Mouse (Mus musculus): ENCODE measurements around the gene Fam72a. TPM values are rescaled to one million over a fixed set of nuclear protein-coding genes. Genes with fewer than 3 reads are reported as not detected.

Gene Fam72a
- polyA plus RNA-seq, 1 experiment from 2014 or later, result 2.7 TPM

DNA sequence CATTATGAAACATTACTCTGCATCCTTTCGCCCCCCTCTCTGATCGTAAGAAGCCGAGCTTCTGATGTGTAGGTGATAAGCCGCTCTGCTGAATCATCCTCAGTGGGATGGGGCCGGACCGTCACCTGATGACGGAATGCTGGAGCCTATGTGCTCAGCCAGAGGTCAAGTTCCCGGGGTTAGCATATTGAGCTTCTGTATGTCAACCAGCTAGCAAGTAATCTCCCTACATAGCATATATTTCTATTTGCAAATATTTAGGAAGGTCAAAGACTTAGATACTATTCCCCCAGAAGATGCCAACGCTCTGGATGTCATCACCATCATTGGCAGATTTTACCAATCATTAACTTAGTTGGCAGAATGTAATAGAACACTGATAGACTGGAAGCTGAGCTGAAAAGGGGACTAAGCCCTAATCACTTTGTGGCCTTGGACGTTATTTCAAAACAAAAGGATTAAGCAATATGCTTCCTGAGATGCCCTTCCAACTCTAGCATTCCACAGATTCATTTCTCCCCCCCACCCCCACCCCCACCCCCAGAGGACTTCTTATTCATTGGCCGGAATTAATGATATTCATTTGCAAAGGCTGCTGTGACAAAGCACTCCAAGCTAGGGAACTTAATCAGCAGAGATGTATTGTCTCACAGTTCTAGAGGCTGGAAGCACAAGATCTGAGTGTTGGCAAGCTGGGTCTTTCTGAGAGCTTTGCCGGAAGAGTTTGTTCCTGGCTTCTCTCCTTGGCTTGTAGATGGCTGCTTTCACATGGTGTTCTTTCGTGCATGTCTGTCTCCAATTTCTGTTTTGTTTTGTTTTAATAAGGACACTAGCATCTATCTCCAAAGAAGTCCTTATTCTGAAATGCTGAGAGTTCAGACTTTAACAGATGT lies 19.3 kb downstream of the Fam72a start:
- Histone ChIP-seq H3K27me3 (ENCODE audit: insufficient read depth, low read length) (no peaks in the 10 kb centered on the region), H3K27ac (ENCODE audit: low read depth) (no peak overlapping the region), H3K9ac (no peak overlapping the region), H3K4me3 (ENCODE audit: low read depth, low read length) (no peak overlapping the region), H3K9me3 (ENCODE audit: low read depth, low read length) (no peaks in the 10 kb centered on the region), H3K4me1 (ENCODE audit: insufficient read depth) (no peaks in the 10 kb centered on the region), H3K4me2 (no peak overlapping the region), H3K36me3 (ENCODE audit: insufficient read depth) (no peaks in the 10 kb centered on the region)
- 61% methylated on average over 13 of the region's 13 CpGs for WGBS
- no peak for DNase-seq
- TF ChIP-seq CTCF (IDR thresholded peaks at IDR 0.05; ENCODE audit: low read depth), result no peak
- ATAC-seq (ENCODE audit: insufficient read depth), result no peak

DNA sequence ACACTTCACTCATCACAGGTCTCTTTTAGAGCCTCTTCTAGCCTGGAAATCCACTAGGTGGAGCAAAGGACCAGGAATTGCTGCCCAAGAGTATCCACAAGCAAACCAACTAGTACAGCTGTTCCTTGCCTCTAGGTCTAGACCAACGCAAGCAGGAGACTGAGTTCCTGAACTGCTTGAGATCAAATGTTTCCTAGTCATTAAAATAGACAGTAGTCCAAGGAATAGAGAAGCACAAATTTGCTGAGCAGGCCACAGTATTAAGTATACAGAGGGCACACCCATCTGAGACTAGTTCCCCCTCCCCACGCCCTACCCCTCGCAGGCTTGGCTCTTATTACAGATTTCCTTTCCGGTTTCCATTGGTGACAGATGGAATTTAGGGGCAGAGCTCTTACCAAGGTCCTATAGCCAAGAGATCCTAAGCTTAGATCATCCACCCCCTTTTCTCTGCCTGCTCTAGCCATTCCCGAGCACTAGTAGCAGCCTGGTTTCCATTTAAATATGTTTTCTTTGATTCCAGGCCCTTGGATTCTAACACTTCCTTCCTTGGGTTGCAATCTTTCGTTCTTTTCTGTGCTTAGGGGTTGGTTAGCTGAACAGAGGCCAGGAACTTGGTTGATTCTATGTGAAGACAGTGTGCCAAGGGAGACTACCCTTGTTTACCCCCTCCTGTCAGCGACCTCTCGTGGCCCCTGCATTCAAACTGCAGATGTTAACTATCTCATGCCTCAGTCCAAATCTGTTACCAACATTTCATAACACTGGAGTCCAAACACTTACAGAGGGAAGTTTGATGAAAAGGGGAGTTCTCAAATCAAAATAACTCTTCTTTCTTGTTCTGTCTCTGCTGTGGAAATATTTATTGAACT lies 21.0 kb downstream of the Fam72a start:
- H3K27me3 ChIP-seq (ENCODE audit: insufficient read depth, low read length), result no peaks in the 10 kb centered on the region
- no peak overlapping the region for H3K9ac ChIP-seq
- peak; percentile 62 for TF ChIP-seq CTCF (IDR thresholded peaks at IDR 0.05; ENCODE audit: low read depth)
- H3K9me3 ChIP-seq (ENCODE audit: low read depth, low read length), result no peaks in the 10 kb centered on the region
- WGBS, result 30% methylated on average over 8 of the region's 8 CpGs
- H3K36me3 ChIP-seq (ENCODE audit: insufficient read depth), result no peaks in the 10 kb centered on the region
- DNase-seq (peak; percentile 76), ATAC-seq (ENCODE audit: insufficient read depth) (peak; percentile 80)
- H3K27ac ChIP-seq (ENCODE audit: low read depth), result no peak overlapping the region
- no peaks in the 10 kb centered on the region for H3K4me1 ChIP-seq (ENCODE audit: insufficient read depth)
- no peak overlapping the region for H3K4me3 ChIP-seq (ENCODE audit: low read depth, low read length)
- H3K4me2 ChIP-seq, result no peak overlapping the region

GRCm38 (mm10) chr1:131551956-131552355 lies 24.3 kb downstream of the Fam72a start:
- 88% methylated on average over 2 of the region's 2 CpGs for WGBS
- H3K27me3 ChIP-seq (ENCODE audit: insufficient read depth, low read length), result no peaks in the 10 kb centered on the region
- ATAC-seq (ENCODE audit: insufficient read depth) (no peak), DNase-seq (no peak)
- H3K4me2 ChIP-seq, result no peak overlapping the region
- H3K4me1 ChIP-seq (ENCODE audit: insufficient read depth), result no peaks in the 10 kb centered on the region
- no peak overlapping the region for H3K4me3 ChIP-seq (ENCODE audit: low read depth, low read length)
- no peak overlapping the region for H3K9ac ChIP-seq
- no peaks in the 10 kb centered on the region for H3K36me3 ChIP-seq (ENCODE audit: insufficient read depth)
- H3K27ac ChIP-seq (ENCODE audit: low read depth), result no peak overlapping the region
- no peaks in the 10 kb centered on the region for H3K9me3 ChIP-seq (ENCODE audit: low read depth, low read length)
- no peak for TF ChIP-seq CTCF (IDR thresholded peaks at IDR 0.05; ENCODE audit: low read depth)

DNA sequence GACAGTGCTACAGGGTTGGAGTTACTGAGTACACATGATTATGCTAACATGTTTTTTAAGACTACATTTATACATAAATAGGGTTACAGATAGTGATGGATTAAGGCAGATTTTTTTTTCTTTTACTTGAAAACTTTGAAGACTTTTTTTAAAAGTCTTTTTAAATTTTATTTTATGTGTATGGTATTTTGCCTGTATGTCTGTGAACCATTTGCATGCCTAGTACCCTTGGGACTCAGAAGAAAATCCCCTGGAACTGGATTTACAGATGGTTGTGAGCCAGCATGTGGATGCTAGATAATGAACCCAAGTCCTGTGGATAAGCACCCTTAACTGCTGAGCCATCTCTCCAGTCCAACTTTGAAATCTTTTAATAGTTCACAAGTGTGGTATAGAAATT lies 25.7 kb downstream of the Fam72a start:
- Histone ChIP-seq H3K4me1 (ENCODE audit: insufficient read depth) (no peaks in the 10 kb centered on the region), H3K4me3 (ENCODE audit: low read depth, low read length) (no peak overlapping the region), H3K9me3 (ENCODE audit: low read depth, low read length) (no peaks in the 10 kb centered on the region), H3K27me3 (ENCODE audit: insufficient read depth, low read length) (no peaks in the 10 kb centered on the region), H3K9ac (no peak overlapping the region), H3K36me3 (ENCODE audit: insufficient read depth) (no peaks in the 10 kb centered on the region), H3K27ac (ENCODE audit: low read depth) (no peak overlapping the region), H3K4me2 (no peak overlapping the region)
- TF ChIP-seq CTCF (IDR thresholded peaks at IDR 0.05; ENCODE audit: low read depth), result no peak
- DNase-seq, result no peak
- ATAC-seq (ENCODE audit: insufficient read depth), result no peak

- DNase-seq (peak; percentile 92), ATAC-seq (ENCODE audit: insufficient read depth) (peak; percentile 98)
- H3K36me3 ChIP-seq (ENCODE audit: insufficient read depth), result no peaks in the 10 kb centered on the region
- WGBS, result 12% methylated on average over 13 of the region's 13 CpGs
- no peak overlapping the region for H3K4me3 ChIP-seq (ENCODE audit: low read depth, low read length)
- TF ChIP-seq CTCF (IDR thresholded peaks at IDR 0.05; ENCODE audit: low read depth), result peak; percentile 94
- peak overlapping the region; percentile 26; the same call in 1 of the 2 replicates for H3K9ac ChIP-seq
- H3K4me1 ChIP-seq (ENCODE audit: insufficient read depth), result no peaks in the 10 kb centered on the region
- H3K27me3 ChIP-seq (ENCODE audit: insufficient read depth, low read length), result no peaks in the 10 kb centered on the region
- H3K27ac ChIP-seq (ENCODE audit: low read depth), result no peak overlapping the region
- H3K9me3 ChIP-seq (ENCODE audit: low read depth, low read length), result no peaks in the 10 kb centered on the region
- H3K4me2 ChIP-seq, result peak overlapping the region; percentile 35
Measured at GRCm38 (mm10) chr1:131555042-131555812, 27.5 kb downstream of the Fam72a start.

GRCm38 (mm10) chr1:131560500-131560899 lies 32.8 kb downstream of the Fam72a start:
- Histone ChIP-seq H3K4me1 (ENCODE audit: insufficient read depth) (no peaks in the 10 kb centered on the region), H3K9ac (no peak overlapping the region), H3K36me3 (ENCODE audit: insufficient read depth) (no peaks in the 10 kb centered on the region), H3K27ac (ENCODE audit: low read depth) (no peak overlapping the region), H3K4me2 (no peak overlapping the region), H3K9me3 (ENCODE audit: low read depth, low read length) (no peaks in the 10 kb centered on the region), H3K4me3 (ENCODE audit: low read depth, low read length) (no peak overlapping the region), H3K27me3 (ENCODE audit: insufficient read depth, low read length) (no peaks in the 10 kb centered on the region)
- no peak for ATAC-seq (ENCODE audit: insufficient read depth)
- no peak for DNase-seq
- TF ChIP-seq CTCF (IDR thresholded peaks at IDR 0.05; ENCODE audit: low read depth), result no peak
